19 mouse cellular contexts compared by ENCODE assay signal in the genomic region with DNA sequence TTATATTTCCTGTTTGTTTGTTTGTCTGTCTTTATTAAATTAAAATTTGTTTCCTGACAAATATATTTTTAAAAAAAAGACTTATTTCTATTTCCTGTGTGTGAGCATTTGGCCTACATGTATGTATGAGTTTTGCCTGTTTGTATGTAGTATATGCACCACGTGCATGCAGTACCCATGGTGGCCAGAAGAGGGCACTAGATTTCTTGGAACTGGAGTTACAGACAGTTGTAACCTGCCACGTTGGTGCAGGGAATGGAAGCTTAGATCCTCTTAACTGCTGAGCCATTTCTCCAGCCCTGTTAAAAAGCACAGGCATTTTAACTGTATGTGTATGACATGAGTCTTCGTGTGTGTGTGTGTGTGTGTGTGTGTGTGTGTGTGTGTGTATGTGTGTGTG.
DNase-seq lines count a peak whose midpoint lies in the region; ATAC-seq and TF ChIP-seq lines count a peak whose summit lies in the region.
"Had no signal": no experiment of that assay in that cellular context is flagged by ENCODE, and none has a peak within 500 bp of the region (broad histone marks: within the 10 kb centered on the region; RNA-seq: fewer than 3 reads in every experiment).

No protein-coding gene starts in this region.

- ATAC-seq in hindbrain, postnatal 0 days, result no peak
- ATAC-seq in lung, postnatal 0 days, result no peak
- ATAC-seq: forebrain, embryonic 14.5 days had no signal

- H3K4me1 ChIP-seq in hindbrain, postnatal 0 days (ENCODE audit: insufficient read depth, low read length), result no peaks in the 10 kb centered on the region
- no peaks in the 10 kb centered on the region for H3K4me1 ChIP-seq in hindbrain, embryonic 10.5 days (replicated peaks)
- no peaks in the 10 kb centered on the region for H3K4me1 ChIP-seq in lung, postnatal 0 days (ENCODE audit: insufficient read depth, low read depth, low read length)
- H3K4me1 ChIP-seq in testis, adult 2 months (ENCODE audit: control insufficient read depth, insufficient read depth, low read length), result peaks cover 9% of the 10 kb centered on the region
- H3K4me1 ChIP-seq: midbrain, embryonic 12.5 days had no signal

- H3K9me3 ChIP-seq in hindbrain, postnatal 0 days (ENCODE audit: low read length), result no peaks in the 10 kb centered on the region
- H3K9me3 ChIP-seq in hindbrain, embryonic 10.5 days, result peaks cover 18% of the 10 kb centered on the region
- H3K9me3 ChIP-seq in lung, postnatal 0 days (ENCODE audit: low read length), result no peaks in the 10 kb centered on the region

- H3K27ac ChIP-seq in hindbrain, postnatal 0 days, result no peak overlapping the region
- H3K27ac ChIP-seq in hindbrain, embryonic 10.5 days, result no peak overlapping the region
- H3K27ac ChIP-seq in lung, postnatal 0 days (ENCODE audit: low read length), result no peak overlapping the region
- H3K27ac ChIP-seq in testis, adult 2 months (ENCODE audit: control insufficient read depth, insufficient read depth, low read depth, low read length), result no peak overlapping the region
- H3K27ac ChIP-seq: midbrain, embryonic 12.5 days had no signal

- H3K36me3 ChIP-seq in hindbrain, postnatal 0 days (ENCODE audit: insufficient read depth, low read length), result no peaks in the 10 kb centered on the region
- no peaks in the 10 kb centered on the region for H3K36me3 ChIP-seq in hindbrain, embryonic 10.5 days
- H3K36me3 ChIP-seq in lung, postnatal 0 days (ENCODE audit: insufficient read depth, low read length), result no peaks in the 10 kb centered on the region
- H3K36me3 ChIP-seq in testis, adult 2 months (ENCODE audit: control insufficient read depth, insufficient read depth, low read length), result no peaks in the 10 kb centered on the region
- H3K36me3 ChIP-seq: midbrain, embryonic 12.5 days had no signal

- WGBS in hindbrain, postnatal 0 days, result 86% methylated on average over 3 of the region's 3 CpGs
- 92% methylated on average over 3 of the region's 3 CpGs for WGBS in hindbrain, embryonic 10.5 days
- 91% methylated on average over 3 of the region's 3 CpGs for WGBS in lung, postnatal 0 days

- TF ChIP-seq CTCF in hindbrain, postnatal 0 days (IDR thresholded peaks at IDR 0.05; ENCODE audit: low read depth), result peak; percentile 48
- TF ChIP-seq CTCF in lung, postnatal 0 days (IDR thresholded peaks at IDR 0.05), result peak; percentile 37
- peak; percentile 60; the same call in 1 of the 2 replicates for TF ChIP-seq CTCF in testis, adult 2 months (IDR thresholded peaks at IDR 0.05; ENCODE audit: control insufficient read depth, insufficient read depth, insufficient replicate concordance, low read depth, low read length)

- H3K9ac ChIP-seq in hindbrain, postnatal 0 days (replicated peaks; ENCODE audit: low read length), result no peak overlapping the region
- H3K9ac ChIP-seq in lung, postnatal 0 days (replicated peaks; ENCODE audit: low read depth), result no peak overlapping the region
- H3K9ac ChIP-seq: midbrain, embryonic 12.5 days had no signal

- no peak for DNase-seq in hindbrain, postnatal 0 days (ENCODE audit: low spot score)
- no peak for DNase-seq in hindbrain, embryonic 10.5 days (ENCODE audit: low spot score)
- DNase-seq in lung, postnatal 0 days (ENCODE audit: low spot score), result no peak
- DNase-seq in lung, adult 18-20 months, result no peak
- DNase-seq in R1 (ENCODE audit: low read depth, low spot score), result peak; percentile 69
- DNase-seq in embryo, embryonic 10 days (ENCODE audit: low spot score), result no peak
- DNase-seq in retina, postnatal 1 day, result no peak
- DNase-seq: adrenal gland, adult 2 months; cerebellum, adult 9-11 months; gastrocnemius, postnatal 14 days; kidney, postnatal 10 days; layer of hippocampus, adult 9-11 months; lung, postnatal 36 days; right cerebral cortex, adult 18-20 months had no signal

- H3K4me3 ChIP-seq in hindbrain, postnatal 0 days (ENCODE audit: low read length), result no peak overlapping the region
- H3K4me3 ChIP-seq in hindbrain, embryonic 10.5 days, result no peak overlapping the region
- no peak overlapping the region for H3K4me3 ChIP-seq in lung, postnatal 0 days (ENCODE audit: low read depth, low read length)
- H3K4me3 ChIP-seq in testis, adult 2 months (ENCODE audit: control insufficient read depth, low read depth, low read length), result no peak overlapping the region
- H3K4me3 ChIP-seq: midbrain, embryonic 12.5 days; myocyte had no signal

- TF ChIP-seq POLR2A in testis, adult 2 months (IDR thresholded peaks at IDR 0.05; ENCODE audit: control insufficient read depth, low read depth, low read length), result no peak

- H3K27me3 ChIP-seq in hindbrain, postnatal 0 days (ENCODE audit: insufficient read depth, low read length), result no peaks in the 10 kb centered on the region
- no peaks in the 10 kb centered on the region; the same call in 1 of the 2 replicates for H3K27me3 ChIP-seq in hindbrain, embryonic 10.5 days (ENCODE audit: insufficient read depth, poor library complexity, severe bottlenecking)
- H3K27me3 ChIP-seq in lung, postnatal 0 days (replicated peaks; ENCODE audit: insufficient read depth, low read length), result no peaks in the 10 kb centered on the region
- no peaks in the 10 kb centered on the region for H3K27me3 ChIP-seq in testis, adult 2 months (ENCODE audit: control insufficient read depth, insufficient read depth, low read length)

- TF ChIP-seq EP300 in lung, postnatal 0 days (IDR thresholded peaks at IDR 0.05), result no peak

- no peak overlapping the region for H3K4me2 ChIP-seq in hindbrain, postnatal 0 days (ENCODE audit: low read depth, low read length)
- H3K4me2 ChIP-seq in lung, postnatal 0 days (replicated peaks; ENCODE audit: low read depth, low read length), result no peak overlapping the region
- H3K4me2 ChIP-seq: heart, embryonic 11.5 days; midbrain, embryonic 12.5 days had no signal
